Mouse (Mus musculus): ENCODE measurements around the gene Sntb2.

DNA sequence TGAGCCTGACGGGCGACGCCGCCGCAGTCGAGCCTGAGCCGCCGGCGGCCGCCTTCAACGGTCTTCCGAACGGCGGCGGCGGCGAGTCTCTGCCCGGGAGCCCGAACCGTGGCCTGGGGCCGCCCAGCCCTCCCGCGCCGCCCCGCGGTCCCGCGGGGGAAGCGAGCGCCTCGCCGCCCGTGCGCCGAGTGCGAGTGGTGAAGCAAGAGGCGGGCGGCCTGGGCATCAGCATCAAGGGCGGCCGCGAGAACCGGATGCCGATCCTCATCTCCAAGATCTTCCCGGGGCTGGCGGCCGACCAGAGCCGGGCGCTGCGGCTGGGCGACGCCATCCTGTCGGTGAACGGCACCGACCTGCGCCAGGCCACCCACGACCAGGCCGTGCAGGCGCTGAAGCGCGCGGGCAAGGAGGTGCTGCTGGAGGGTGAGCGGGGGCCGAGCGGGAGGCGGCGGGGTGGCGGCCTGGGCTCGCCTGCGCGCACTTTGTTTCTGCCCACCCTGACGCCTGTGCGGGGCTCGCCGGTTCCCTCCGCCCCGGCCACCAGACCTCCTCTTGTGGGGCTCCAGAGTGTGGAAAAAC, 438 bp downstream of the Sntb2 start:
- no peak for TF ChIP-seq TAL1 (IDR thresholded peaks at IDR 0.05; ENCODE audit: low read length)
- no peak for TF ChIP-seq CTCF (IDR thresholded peaks at IDR 0.05 in 2 of 3, conservative IDR thresholded peaks at IDR 0.05 in 1 of 3; ENCODE audit: control insufficient read depth in 1 of 3, insufficient read depth in 1 of 3, low read depth in 2 of 3, low read length in 3 of 3, poor library complexity in 1 of 3, severe bottlenecking in 1 of 3)
- TF ChIP-seq MAZ (IDR thresholded peaks at IDR 0.05; ENCODE audit: low read depth, low read length) = no peak
